Mouse (Mus musculus): ENCODE results near the gene Smyd5. TPM values are rescaled to one million over a fixed set of nuclear protein-coding genes. Genes with fewer than 3 reads are reported as not detected.

Gene Smyd5
- polyA plus RNA-seq, 1 experiment: 42.3 TPM

DNA sequence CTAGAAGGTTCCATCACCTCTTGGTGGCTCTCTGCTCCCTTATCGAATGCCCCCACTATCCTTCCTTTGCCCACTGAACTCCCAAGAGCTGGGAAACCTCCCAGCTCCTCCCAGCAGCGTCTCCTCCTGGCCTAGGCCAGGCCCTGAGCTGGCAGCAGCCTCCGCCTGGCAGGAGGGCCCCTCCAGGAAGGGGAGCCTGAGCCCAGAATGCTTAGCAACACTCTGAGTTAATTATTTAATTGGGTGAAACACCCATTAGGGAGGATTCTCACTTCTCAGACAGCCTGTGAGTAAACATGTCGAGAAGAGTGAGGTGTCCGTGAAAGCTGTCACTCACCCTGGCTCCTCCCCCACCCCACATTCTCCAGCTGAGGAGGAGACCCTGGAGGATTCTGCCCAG lies 32.1 kb upstream of the Smyd5 start:
- no peak for TF ChIP-seq EP300 (IDR thresholded peaks at IDR 0.05; ENCODE audit: insufficient read depth, low read depth, low read length)
- Histone ChIP-seq H3K9me3 (replicated peaks; ENCODE audit: control insufficient read depth, insufficient read depth, low read length, poor library complexity, severe bottlenecking) (no peaks in the 10 kb centered on the region; the same call in 1 of the 2 replicates), H3K9ac (ENCODE audit: low read depth, poor library complexity, severe bottlenecking) (no peak overlapping the region), H3K4me1 (ENCODE audit: control insufficient read depth, insufficient read depth, low read length) (no peaks in the 10 kb centered on the region), H3K27ac (ENCODE audit: insufficient read depth, low read length) (no peak overlapping the region), H3K27me3 (ENCODE audit: control insufficient read depth, insufficient read depth, low read length, poor library complexity, severe bottlenecking) (no peaks in the 10 kb centered on the region), H3K36me3 (ENCODE audit: control insufficient read depth, insufficient read depth, low read length, poor library complexity, severe bottlenecking) (no peaks in the 10 kb centered on the region), H3K4me3 (ENCODE audit: low read depth, low read length) (no peak overlapping the region)

- Histone ChIP-seq H3K4me3 (ENCODE audit: low read depth, low read length) (no peak overlapping the region), H3K36me3 (ENCODE audit: control insufficient read depth, insufficient read depth, low read length, poor library complexity, severe bottlenecking) (no peaks in the 10 kb centered on the region), H3K4me1 (ENCODE audit: control insufficient read depth, insufficient read depth, low read length) (no peaks in the 10 kb centered on the region), H3K27ac (ENCODE audit: insufficient read depth, low read length) (no peak overlapping the region), H3K27me3 (ENCODE audit: control insufficient read depth, insufficient read depth, low read length, poor library complexity, severe bottlenecking) (no peaks in the 10 kb centered on the region), H3K9ac (ENCODE audit: low read depth, poor library complexity, severe bottlenecking) (no peak overlapping the region), H3K9me3 (replicated peaks; ENCODE audit: control insufficient read depth, insufficient read depth, low read length, poor library complexity, severe bottlenecking) (no peaks in the 10 kb centered on the region)
- TF ChIP-seq CTCF (IDR thresholded peaks at IDR 0.05; ENCODE audit: low read depth, low read length) (no peak), EP300 (IDR thresholded peaks at IDR 0.05; ENCODE audit: insufficient read depth, low read depth, low read length) (no peak)
These were observed 29.2 kb upstream of the Smyd5 start for GRCm38 (mm10) chr6:85402613-85403012.

GRCm38 (mm10) chr6:85403039-85403438 lies 28.8 kb upstream of the Smyd5 start:
- H3K36me3 ChIP-seq (ENCODE audit: control insufficient read depth, insufficient read depth, low read length, poor library complexity, severe bottlenecking): no peaks in the 10 kb centered on the region
- no peaks in the 10 kb centered on the region for H3K27me3 ChIP-seq (ENCODE audit: control insufficient read depth, insufficient read depth, low read length, poor library complexity, severe bottlenecking)
- H3K9me3 ChIP-seq (replicated peaks; ENCODE audit: control insufficient read depth, insufficient read depth, low read length, poor library complexity, severe bottlenecking): no peaks in the 10 kb centered on the region
- H3K9ac ChIP-seq (ENCODE audit: low read depth, poor library complexity, severe bottlenecking): no peak overlapping the region
- TF ChIP-seq POLR2A (IDR thresholded peaks at IDR 0.05; ENCODE audit: insufficient read depth, low read length) (no peak), CTCF (IDR thresholded peaks at IDR 0.05; ENCODE audit: low read depth, low read length) (no peak), EP300 (IDR thresholded peaks at IDR 0.05; ENCODE audit: insufficient read depth, low read depth, low read length) (no peak)
- no peak overlapping the region for H3K4me3 ChIP-seq (ENCODE audit: low read depth, low read length)
- H3K27ac ChIP-seq (ENCODE audit: insufficient read depth, low read length): no peak overlapping the region
- H3K4me1 ChIP-seq (ENCODE audit: control insufficient read depth, insufficient read depth, low read length): no peaks in the 10 kb centered on the region

GRCm38 (mm10) chr6:85409003-85409402 lies 22.8 kb upstream of the Smyd5 start:
- peak overlapping the region; percentile 49 for H3K9ac ChIP-seq (ENCODE audit: low read depth, poor library complexity, severe bottlenecking)

DNA sequence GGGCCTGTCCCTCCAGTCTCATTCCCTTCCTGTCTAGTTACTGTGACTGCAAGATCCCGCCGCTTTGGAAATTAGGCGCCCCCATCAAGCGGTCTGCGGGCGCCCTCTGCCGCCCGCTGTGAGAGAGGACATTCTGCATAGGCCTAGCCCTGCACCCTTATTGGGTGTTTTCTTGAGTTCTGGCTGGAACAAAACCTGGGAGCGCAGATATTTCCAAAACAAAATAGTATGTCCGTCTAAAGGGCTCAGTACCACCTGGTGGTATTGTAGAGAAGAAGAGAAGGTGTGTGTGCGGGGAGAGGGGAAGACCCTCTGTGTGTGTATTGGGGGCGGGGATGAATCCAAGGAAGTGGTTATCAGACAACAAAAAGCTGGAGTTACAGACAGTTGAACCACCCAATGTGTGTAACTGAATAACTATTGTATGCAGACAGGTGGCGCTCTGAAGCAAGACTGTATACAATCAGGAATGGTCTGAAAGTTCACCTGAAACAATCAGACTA lies 21.0 kb upstream of the Smyd5 start:
- Histone ChIP-seq H3K27me3 (ENCODE audit: control insufficient read depth, insufficient read depth, low read length, poor library complexity, severe bottlenecking) (no peaks in the 10 kb centered on the region; the same call in 1 of the 2 replicates), H3K4me3 (ENCODE audit: low read depth, low read length) (no peak overlapping the region), H3K9ac (ENCODE audit: low read depth, poor library complexity, severe bottlenecking) (no peak overlapping the region), H3K4me1 (ENCODE audit: control insufficient read depth, insufficient read depth, low read length) (no peaks in the 10 kb centered on the region), H3K36me3 (ENCODE audit: control insufficient read depth, insufficient read depth, low read length, poor library complexity, severe bottlenecking) (no peaks in the 10 kb centered on the region), H3K9me3 (replicated peaks; ENCODE audit: control insufficient read depth, insufficient read depth, low read length, poor library complexity, severe bottlenecking) (no peaks in the 10 kb centered on the region), H3K27ac (ENCODE audit: insufficient read depth, low read length) (0 out of 2 replicates have a peak overlapping the region, but pooled peaks have one; percentile 40)
- TF ChIP-seq CTCF (IDR thresholded peaks at IDR 0.05; ENCODE audit: low read depth, low read length) (peak; percentile 63), EP300 (IDR thresholded peaks at IDR 0.05; ENCODE audit: insufficient read depth, low read depth, low read length) (no peak), POLR2A (IDR thresholded peaks at IDR 0.05; ENCODE audit: insufficient read depth, low read length) (no peak)

More at GRCm38 (mm10) chr6:85409003-85409402, 22.8 kb upstream of the Smyd5 start:
- H3K27me3 ChIP-seq (ENCODE audit: control insufficient read depth, insufficient read depth, low read length, poor library complexity, severe bottlenecking): no peaks in the 10 kb centered on the region; the same call in 1 of the 2 replicates
- no peaks in the 10 kb centered on the region for H3K4me1 ChIP-seq (ENCODE audit: control insufficient read depth, insufficient read depth, low read length)
- H3K9me3 ChIP-seq (replicated peaks; ENCODE audit: control insufficient read depth, insufficient read depth, low read length, poor library complexity, severe bottlenecking): no peaks in the 10 kb centered on the region
- no peaks in the 10 kb centered on the region for H3K36me3 ChIP-seq (ENCODE audit: control insufficient read depth, insufficient read depth, low read length, poor library complexity, severe bottlenecking)
- no peak overlapping the region for H3K27ac ChIP-seq (ENCODE audit: insufficient read depth, low read length)
- TF ChIP-seq EP300 (IDR thresholded peaks at IDR 0.05; ENCODE audit: insufficient read depth, low read depth, low read length): no peak
- H3K4me3 ChIP-seq (ENCODE audit: low read depth, low read length): peak overlapping the region; percentile 54

DNA sequence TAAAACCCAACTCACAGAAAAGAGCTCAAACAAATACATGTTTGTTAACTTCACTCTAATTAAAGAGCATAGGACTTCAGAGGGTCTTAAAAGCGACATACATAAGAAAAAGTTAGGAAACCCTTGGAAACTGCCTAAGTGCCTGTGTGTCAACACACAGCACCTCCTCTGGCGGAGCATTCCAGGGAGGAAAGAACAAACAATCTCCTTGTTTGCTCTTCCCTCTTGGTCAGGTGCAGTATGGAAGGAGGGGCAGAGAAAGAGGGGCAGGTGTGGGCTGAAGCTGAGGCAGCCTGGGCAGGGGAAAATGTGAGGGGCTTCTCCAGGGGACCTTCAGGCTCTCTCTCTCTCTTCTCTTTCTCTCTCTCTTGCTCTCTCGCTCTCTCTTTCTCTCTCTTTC lies 16.0 kb upstream of the Smyd5 start:
- TF ChIP-seq POLR2A (IDR thresholded peaks at IDR 0.05; ENCODE audit: insufficient read depth, low read length) (no peak), CTCF (IDR thresholded peaks at IDR 0.05; ENCODE audit: low read depth, low read length) (no peak), EP300 (IDR thresholded peaks at IDR 0.05; ENCODE audit: insufficient read depth, low read depth, low read length) (no peak)
- H3K27me3 ChIP-seq (ENCODE audit: control insufficient read depth, insufficient read depth, low read length, poor library complexity, severe bottlenecking): no peaks in the 10 kb centered on the region
- H3K36me3 ChIP-seq (ENCODE audit: control insufficient read depth, insufficient read depth, low read length, poor library complexity, severe bottlenecking): no peaks in the 10 kb centered on the region
- H3K9ac ChIP-seq (ENCODE audit: low read depth, poor library complexity, severe bottlenecking): no peak overlapping the region
- no peak overlapping the region for H3K4me3 ChIP-seq (ENCODE audit: low read depth, low read length)
- H3K9me3 ChIP-seq (replicated peaks; ENCODE audit: control insufficient read depth, insufficient read depth, low read length, poor library complexity, severe bottlenecking): no peaks in the 10 kb centered on the region
- H3K4me1 ChIP-seq (ENCODE audit: control insufficient read depth, insufficient read depth, low read length): no peaks in the 10 kb centered on the region
- H3K27ac ChIP-seq (ENCODE audit: insufficient read depth, low read length): no peak overlapping the region
